Mouse (Mus musculus) thymus, adult 18-20 months (tissue): ENCODE results near the gene Gpr141.
"Not testable (repeated sequence)": the region's sequence is repeated elsewhere in the genome, so short reads cannot be mapped to it uniquely, and the experiment has no call there.

ENCODE experiments used
- DNase-seq, 2 experiments: peaks; one replicate each; pipeline ENCODE4 v3.0.0; 2022; ENCODE audit warnings: mixed read lengths in 2 of 2

Gpr141 gene

DNA sequence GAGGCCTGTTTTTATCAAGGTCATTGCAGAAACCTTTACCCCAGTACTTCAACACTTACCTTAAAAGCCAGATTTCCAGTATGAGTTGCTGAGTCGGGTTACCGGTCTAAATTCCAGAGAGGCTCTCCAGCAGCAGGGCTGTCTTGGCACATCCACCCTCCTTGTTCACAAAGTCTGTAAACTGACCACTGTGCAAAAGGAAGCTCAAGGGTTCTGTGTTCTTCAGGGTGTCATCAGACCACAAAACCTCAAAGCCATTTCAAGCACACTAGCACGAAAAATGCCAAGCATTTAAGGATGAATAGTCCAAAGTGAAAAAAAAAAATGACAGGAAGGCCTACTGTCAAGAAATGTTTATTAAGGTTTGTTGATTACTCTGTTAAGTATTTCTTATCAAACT lies at the start of gene Gpr141:
Gene Gpr141, minus strand, starts transcription at position 187 of the 400 bp plus-strand sequence.
- DNase-seq, result no peak

DNA sequence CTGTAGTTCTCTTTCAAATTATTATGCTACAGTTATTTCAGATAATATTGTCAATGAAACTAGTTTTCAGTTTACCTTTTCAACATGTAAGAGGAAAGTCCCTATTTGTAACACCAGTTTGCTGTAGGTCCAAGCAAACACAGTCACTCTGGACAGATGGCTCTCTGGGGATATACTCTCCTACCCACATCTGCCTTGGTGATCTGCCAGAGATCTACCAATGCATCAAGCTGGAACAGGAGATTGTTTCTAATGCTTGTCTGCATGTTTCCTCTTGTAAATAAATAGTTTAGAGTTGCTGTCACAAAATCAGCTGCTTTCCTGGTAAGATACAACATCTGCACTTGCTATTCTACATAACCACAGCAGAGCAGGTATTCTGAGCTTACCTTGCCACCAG lies 40.2 kb upstream of the Gpr141 start:
- DNase-seq, result no peak

DNA sequence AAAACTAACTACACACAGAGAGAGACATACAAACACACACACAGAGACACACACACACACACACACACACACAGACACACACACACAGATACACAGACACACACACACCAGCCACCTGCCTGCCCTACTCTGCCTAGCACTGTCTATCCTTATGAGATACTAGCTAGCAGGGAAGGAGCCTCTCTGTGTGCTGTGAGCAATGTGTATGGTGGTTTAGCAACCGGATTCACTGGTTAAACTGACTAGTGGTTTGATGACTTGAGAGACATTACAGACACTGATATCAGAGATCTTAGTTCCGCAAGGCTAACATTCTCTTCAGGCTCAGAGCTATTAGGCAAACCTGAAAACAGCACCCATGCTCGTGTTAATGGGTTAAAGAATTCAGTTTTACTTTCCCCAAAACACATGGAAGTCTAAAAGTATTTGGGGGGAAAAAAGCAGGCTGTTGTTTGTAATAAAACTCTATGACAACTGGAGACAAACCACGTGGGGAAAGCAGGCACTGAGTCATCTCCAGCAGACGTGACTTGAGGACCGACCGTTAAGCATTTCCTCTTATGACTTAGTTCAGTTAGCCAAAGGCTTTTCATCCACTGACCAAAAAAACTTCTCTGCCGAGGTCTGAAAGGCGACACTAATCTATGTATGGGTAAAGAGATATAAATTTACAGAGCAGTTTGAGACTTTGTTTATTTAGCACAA lies 30.7 kb upstream of the Gpr141 start:
- no peak for DNase-seq

DNA sequence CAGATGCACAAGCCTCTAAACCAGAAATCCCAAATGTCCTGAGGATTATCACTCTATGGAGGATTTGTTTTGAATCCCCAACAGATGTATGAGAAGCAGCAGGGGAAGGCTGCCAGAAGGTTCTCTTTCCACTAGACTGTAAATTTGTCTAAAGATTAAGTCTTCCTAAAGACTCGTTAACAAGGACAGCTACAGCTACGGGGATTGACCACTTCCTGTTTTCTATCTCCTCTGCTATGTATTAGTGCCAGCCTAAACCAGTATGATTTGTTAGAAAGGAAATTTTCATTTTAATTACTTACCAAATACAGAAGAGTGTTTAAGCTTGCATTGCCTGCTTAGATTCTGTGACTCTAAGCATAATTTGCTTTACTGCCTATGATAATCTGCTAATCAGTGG lies 30.0 kb upstream of the Gpr141 start:
- DNase-seq, result no peak

DNA sequence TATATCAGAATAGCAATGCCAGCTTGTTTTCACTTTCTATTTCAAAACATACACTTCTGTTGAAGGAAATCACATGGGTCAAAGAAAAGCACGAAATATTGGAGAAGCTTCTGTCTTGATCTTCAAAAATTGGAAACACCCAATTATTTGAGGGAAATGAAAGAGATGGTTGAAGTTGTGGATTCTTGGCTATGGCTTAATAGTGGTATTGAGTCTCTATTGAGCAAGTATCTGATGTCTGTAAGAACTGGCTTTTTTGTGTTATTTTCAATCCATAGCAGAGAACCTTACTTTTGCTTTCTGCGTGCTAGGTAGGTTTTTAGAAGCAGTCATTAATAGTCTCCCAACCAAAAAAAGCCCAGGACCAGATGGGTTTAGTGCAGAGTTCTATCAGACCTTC lies 19.4 kb upstream of the Gpr141 start:
- DNase-seq, result no peak

DNA sequence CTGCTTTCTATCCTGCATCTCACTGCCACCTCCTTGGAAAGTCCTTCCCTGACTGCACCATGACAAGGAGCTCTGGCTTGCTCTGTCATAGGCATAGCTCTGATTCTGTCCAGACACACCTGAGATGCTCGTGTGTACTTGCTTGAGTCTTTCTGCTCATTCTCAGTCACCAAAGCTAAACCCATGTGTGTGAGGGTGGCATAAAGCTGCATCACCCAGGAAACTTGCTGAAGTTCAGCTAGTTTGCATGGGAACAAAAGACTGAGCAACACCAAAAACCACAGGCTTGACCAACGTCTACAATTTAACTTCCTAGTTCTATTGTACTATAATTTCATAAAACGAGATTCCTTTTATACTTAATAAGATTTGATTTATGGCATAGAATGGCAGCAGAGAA lies 18.6 kb upstream of the Gpr141 start:
- no peak for DNase-seq

DNA sequence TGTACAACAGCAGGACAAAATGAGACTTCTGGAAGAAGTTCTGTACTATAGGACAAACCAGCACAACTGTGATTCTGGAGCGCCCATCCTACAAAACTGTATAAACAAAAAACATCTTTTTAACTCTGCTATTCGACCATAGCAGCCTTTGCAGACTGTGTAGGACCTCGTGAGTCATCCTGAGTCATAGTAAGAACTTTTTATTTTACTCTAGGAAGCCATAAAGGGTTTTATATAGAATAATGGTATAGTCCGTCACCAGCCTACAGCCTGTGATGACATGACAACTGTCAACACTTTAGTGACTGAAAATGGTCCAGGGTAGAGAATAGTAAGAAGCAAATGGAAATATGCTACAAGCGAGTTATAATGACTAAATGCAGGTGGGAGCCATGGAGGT lies 17.6 kb upstream of the Gpr141 start:
- no peak for DNase-seq

DNA sequence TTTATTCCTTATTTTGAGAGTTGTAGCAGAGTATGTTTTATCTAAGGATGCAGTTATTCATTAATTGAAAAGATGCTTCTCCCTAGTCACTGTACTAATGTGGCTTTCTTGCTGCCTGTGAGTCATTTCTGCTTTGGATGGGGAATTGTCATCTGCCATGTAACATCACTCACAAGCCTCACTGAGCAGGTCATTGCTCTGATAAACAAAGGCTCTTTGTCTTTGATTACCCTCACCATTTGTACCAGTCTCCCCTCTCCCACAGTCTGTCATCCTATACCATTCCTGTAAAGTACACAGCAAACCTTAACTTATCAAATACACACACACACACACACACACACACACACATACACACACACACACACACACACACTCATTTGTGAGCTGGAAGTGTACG lies 16.1 kb upstream of the Gpr141 start:
- no peak for DNase-seq

DNA sequence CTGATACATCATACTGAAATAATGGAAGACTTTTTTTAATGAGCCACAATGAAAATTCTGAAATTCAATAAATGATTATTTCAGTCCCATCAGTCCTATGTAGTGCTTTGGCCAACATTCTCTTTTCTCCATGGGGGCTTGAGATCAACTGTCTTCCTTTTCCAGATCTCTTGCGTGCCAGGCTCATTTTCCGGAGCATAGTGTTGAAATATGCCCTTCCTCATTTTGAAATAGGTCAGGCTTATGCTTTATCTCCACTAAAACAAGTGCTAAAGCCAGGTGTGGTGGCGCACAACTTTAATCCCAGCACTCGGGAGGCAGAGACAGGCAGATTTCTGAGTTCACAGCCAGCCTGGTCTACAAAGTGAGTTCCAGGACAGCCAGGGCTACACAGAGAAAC lies 6.5 kb upstream of the Gpr141 start:
- no peak for DNase-seq

DNA sequence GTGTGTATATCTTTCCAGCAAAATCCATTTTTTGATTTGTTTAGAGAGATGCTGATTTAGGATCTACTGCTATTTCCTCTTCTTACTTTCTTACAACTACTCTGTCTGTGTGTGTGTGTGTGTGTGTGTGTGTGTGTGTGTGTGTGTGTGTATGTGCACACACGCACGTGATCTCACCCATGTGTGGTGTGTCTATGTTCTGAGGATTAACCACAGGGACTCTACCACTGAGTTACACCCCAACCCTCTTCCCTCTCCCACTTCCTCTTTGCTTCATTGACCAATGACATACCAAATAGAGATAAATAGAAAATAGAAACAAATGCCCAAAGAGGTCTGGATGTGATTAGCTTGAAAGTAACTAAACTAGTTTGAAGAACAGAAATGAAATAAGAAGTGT lies 4.0 kb upstream of the Gpr141 start:
- no peak for DNase-seq

DNA sequence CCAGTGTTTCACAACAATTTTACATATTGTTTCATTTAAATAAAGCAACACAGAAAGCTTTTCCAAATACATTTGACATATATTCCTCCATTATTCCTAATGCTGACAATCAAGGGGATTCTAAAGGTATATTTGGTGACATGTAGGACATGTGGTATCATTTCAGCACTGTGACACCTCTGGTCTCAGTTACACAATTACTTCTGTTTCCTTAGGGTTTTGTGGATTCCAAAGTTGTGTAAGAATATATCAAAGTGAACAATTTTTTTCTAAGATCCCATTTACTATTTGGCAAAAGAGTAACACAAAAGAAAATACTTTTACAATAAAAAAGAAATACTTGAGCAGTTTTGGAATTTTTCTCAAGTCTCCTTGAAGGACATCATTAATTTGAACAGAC lies 2.4 kb downstream of the Gpr141 start:
- DNase-seq, result no peak

DNA sequence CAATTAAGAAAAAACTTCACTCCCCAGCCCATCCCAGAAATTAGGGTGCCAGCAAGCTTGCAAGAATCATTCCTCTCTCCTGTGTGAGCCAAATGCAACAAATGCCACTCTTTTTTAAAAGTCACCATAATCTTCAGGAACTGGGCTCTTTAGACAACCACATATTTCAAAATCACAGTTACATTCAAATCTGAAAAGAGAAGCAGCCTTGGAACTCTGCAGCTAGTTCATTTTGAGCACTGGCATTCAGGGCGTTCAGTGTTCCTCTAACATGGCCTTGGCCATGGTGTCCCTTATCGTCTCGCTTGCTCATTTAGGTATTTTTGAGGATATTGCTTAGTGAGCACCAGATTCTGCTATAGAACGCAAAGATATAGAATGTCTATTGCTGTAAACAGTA lies 4.1 kb downstream of the Gpr141 start:
- no peak for DNase-seq

DNA sequence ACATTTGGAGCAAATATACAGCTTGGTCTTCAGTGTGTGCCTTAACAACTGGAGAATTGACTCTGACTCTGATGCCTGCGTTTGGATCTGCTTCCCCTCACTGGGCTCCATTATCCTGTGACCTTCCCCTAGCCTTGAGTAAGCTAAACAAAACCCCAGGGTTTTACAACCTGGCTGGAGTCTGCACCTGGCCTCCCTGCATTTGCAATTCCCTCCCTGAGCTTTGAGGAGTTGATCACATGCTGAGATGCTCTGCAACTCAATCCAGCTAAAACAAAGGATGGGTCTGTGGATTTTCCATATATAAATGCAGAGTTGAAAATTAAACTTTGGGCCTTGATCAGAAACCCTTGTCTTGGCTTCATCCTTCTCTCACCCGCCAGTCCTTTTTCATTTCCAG lies 4.8 kb downstream of the Gpr141 start:
- no peak for DNase-seq

DNA sequence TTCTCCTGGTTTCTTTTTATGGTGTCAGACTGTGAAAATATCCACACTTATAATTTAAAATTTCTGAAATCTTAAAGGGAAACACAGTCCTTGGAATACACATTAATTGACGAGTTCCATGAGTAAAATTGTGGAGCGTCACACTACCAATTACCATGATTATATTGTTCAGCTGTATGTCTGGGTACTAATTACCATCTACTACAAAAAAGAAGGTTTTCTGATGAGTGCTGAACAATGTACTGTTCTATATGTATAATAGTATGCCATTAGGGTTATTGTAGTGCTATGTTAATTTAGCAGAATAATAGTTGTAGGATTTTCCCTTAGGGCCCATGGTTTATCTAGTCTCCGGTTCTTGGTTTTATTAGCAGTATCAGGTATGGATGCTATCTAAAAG lies 29.1 kb downstream of the Gpr141 start:
- DNase-seq, result no peak

DNA sequence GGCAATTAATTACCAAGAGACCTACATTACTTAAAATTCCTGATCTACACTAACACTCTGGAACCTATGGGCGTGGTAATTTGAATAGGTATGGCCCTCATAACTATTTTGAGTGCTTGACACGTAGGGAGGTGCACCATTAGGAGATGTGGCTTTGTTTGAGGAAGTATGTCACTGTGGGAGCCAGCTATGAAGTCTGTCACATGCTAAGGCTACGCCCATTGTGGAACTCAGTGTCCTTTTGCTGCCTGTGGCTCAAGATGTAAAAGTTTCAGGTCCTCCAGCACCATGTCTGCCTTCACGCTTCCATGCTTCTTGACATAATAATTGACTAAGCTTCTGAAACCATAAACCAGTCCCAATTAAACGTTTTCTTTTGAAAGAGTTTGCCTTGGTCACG lies 29.6 kb downstream of the Gpr141 start:
- no peak for DNase-seq

DNA sequence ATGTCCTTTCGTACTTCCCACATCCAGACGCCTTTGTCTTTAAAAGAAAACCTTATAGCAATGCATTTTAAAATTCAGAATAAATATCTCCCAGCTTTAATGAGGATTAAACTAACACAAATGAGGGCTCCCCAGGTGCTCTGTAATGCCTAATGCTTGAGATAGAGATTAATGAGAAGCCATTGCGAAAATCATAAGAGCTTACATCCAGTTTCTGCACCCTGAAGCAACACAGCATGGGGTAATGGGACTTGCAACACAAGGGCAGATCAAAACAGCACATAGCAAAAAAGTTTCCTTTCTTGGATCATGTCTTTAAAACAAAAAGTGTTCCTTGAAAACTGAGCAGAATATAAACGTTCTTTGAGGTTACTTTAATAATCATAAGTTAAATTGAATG lies 30.3 kb downstream of the Gpr141 start:
- DNase-seq, result no peak

DNA sequence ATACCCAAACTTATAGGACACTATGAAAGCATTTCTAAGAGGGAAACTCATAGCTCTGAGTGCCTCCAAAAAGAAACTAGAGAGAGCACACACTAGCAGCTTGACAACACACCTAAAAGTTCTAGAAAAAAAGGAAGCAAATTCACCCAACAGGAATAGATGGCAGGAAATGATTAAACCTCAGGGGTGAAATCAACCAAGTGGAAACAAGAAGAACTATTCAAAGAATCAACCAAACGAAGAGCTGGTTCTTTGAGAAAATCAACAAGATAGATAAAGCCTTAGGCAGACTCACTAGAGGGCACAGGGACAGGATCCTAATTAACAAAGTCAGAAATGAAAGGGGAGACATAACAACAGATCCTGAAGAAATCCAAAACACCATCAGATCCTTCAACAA lies 36.1 kb downstream of the Gpr141 start:
- DNase-seq, result not testable (repeated sequence)

DNA sequence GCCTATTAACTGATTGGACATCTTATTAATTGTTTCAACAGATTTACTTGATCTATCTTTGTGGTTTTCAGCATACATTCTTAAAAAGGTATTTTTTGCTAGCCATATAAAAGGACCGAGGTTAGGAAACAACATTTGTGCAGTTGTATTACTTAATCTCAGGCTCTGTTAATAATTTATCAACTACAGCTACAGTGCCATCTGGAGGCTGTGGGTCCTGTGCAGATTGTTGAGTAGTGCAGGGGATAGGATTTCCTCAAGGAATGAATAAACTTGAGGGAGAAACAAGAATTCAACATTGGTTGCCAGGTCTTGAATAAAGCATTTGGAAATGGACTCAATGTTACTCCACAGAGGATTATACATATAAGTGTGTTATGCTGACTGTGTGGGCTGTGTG lies 53.9 kb downstream of the Gpr141 start:
- DNase-seq, result no peak

DNA sequence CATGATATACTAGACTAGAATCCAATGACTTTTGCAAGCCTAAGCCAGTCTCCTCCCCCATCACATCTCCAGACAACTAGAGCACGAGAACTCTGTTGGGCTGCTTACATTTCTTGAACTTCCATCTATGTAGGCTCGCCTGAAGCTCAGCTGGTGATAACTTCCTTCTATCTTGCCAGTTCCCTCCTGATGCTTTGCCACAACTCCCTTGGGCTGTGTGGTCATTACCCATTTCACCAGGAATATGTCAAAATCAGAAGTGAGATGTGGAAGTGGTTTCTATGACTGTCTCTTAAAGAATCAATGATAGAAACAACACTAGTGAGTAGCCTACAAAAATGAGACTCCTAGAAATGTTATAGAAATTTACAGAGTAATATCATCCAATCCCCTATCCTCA lies 56.9 kb downstream of the Gpr141 start:
- no peak for DNase-seq

DNA sequence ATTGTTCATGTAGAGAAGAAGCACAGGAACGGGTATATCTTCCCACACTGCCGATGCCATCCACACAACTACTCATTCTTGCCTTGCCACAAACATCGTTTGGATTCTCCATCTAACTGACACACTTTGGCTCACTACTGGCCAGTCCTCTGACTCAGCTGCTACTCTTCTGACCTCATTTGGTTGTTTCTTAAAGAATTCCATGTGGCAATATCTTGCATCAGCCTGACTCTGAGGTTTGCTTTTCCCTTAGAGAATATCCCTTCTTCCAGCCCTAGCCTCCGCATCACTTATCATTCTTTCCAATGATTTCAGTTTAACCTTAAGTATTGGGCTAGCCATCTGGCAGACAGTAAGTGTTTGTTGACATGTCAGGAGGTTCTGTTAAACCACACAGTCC lies 59.8 kb downstream of the Gpr141 start:
- DNase-seq, result no peak

DNA sequence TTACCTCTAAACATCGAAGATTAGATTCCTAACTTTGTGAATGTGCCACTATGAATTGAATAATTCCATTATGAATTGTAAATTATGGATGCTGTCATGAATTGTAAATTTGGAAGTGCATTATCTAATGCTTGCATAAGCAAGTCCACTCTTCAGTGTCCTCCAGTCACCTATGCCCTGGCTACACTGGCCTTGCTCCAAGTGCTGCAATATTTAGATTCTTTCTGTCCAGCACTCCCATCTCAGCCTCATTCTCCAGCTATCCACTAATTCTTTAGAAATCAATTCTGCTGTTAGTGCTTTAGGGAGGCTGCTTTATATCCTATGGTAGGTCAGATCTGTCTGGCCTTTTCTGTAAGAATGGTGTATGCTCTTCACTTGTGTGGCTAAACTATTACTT lies 60.8 kb downstream of the Gpr141 start:
- no peak for DNase-seq

DNA sequence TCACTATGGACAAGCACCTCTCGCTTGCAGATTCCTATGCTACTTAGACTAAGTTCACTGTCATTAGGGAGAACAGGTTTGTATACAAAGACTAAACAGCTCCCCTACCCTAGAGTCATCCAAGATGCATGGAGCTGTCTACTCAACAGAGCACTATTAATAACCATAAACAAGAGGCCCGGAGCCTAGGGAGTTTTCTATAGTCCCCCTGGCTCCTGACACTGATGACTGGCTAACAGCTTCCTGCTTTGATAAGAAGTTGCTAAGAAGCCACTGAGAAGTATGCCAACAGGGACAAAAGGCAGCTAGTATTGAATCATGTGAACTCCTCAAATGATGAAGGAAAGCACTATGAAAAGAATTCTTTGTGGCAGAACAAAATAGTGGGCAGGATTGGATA lies 78.3 kb downstream of the Gpr141 start:
- DNase-seq, result no peak

DNA sequence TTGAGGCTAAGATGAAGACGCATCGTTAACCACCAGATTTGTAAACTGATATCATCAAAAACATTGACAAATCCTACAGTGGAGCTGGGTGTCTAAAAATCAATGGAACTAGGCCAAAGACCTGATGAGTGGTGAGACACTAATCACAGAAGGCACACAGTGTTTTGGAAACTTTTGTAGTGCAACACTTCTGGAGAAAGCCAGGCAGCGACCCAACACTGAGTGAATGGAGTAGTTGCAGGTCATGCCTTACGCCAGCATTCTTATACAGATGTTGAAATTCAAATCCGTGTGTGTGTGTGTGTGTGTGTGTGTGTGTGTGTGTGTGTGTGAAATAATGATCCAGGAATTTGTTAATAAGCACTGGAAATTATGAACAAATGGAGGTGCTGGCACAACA lies 79.5 kb downstream of the Gpr141 start:
- DNase-seq, result no peak

DNA sequence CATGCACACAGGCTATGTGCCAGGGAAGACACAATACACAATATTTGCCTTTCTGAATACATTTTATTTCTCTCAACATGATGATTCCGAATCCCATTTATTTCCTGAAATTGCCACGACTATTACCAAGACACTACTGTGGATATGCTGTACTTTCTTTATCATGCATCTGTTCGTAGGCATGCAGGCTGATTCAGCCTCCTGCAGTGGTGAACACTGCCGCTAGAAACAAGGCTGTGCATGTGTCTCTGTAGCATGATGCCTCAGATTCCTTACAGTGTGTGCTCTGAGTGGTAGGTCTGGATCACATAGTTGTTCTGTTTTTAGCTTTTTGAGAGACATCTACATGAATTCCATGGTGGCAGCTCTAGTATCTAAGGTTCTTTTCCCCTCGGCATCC lies 89.5 kb downstream of the Gpr141 start:
- DNase-seq, result no peak

DNA sequence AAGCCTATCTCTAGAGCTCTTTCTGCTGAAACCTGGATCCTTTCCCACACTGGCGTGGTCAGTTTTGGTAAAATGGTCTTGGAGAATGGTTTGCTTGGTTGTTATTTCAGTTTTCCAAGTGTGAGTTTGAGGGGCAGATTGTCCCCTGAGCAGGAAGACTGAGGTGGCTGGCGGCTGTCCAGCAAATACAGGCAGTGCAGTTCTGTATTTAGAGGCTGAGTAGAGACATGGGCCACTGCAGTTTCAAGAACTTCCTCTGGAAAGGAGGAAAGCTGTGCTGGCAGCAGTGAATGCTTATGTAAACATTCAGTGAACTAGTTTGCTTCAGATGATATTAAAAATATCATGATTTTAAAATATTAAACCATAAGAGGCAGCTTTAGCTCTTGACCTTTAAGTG lies 93.2 kb downstream of the Gpr141 start:
- no peak for DNase-seq

DNA sequence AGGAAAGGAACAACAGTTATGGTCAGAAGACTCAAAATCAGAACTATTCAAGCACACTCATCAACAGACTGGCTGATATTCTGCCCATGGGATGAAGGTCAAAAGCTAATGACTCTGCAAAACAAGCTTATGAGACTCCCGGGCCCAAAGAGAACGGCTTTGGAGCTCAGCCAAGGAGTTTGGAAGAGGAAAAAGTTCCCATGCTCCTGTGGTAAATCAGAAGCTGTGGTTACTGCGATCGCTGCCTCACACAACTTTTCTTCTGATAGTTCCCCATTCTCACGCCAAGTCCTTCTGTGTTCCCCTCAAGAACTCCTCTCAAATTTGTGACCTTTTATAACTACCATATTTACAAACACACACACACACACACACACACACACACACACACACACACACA lies 105.1 kb downstream of the Gpr141 start:
- DNase-seq, result no peak
